Mouse (Mus musculus): Measurements from ENCODE around the gene Fbxo17. TPM values are rescaled to one million over a fixed set of nuclear protein-coding genes. Genes with fewer than 3 reads are reported as not detected.

Fbxo17 gene
- total and polyA plus RNA-seq, 3 experiments: 0.25 to 0.26 TPM; not detected in 1

GRCm38 (mm10) chr7:28780067-28780658, 63.6 kb downstream of the Fbxo17 start:
- Histone ChIP-seq H3K36me3 (replicated peaks in 1 of 2; ENCODE audit: control insufficient read depth in 1 of 2, insufficient read depth in 1 of 2, low read length in 1 of 2) (peaks cover 32 to 71% of the 10 kb centered on the region in 2 experiments), H3K79me2 (replicated peaks; ENCODE audit: control insufficient read depth, extremely low read depth, insufficient read depth, poor library complexity, severe bottlenecking) (no peaks in the 10 kb centered on the region), H3K4me2 (ENCODE audit: insufficient read depth, low read depth, poor library complexity, severe bottlenecking) (peak overlapping the region; percentile 56), H3K4me1 (ENCODE audit: control insufficient read depth in 1 of 2, insufficient read depth in 2 of 2) (peaks cover 34 to 65% of the 10 kb centered on the region in 2 experiments), H3K9ac (ENCODE audit: insufficient read depth, low read depth) (peak overlapping the region; percentile 64), H3K9me3 (replicated peaks; ENCODE audit: low read length) (no peaks in the 10 kb centered on the region), H3K27me3 (replicated peaks) (no peaks in the 10 kb centered on the region), H3K27ac (ENCODE audit: insufficient read depth, low read depth) (peak overlapping the region; percentile 99), H3K4me3 (replicated peaks in 1 of 3; ENCODE audit: low read depth in 2 of 3, low read length in 2 of 3, poor library complexity in 1 of 3) (peak overlapping the region in 2 of 3 experiments; percentile 27 to 31)
- peak; percentile 95 for DNase-seq (ENCODE audit: extremely low read depth)
- TF ChIP-seq JUND (conservative IDR thresholded peaks at IDR 0.05; ENCODE audit: low read depth, low read length) (no peak; the same call in 1 of the 2 replicates), ZKSCAN1 (IDR thresholded peaks at IDR 0.05; ENCODE audit: borderline replicate concordance, low read depth, low read length) (no peak), MAZ (IDR thresholded peaks at IDR 0.05; ENCODE audit: low read depth, low read length) (peak; percentile 46; the same call in 1 of the 2 replicates), ELF1 (IDR thresholded peaks at IDR 0.05; ENCODE audit: low read depth, low read length) (peak; percentile 69; the same call in 1 of the 2 replicates), SMC3 (IDR thresholded peaks at IDR 0.05; ENCODE audit: low read depth, low read length) (peak; percentile 96), NRF1 (IDR thresholded peaks at IDR 0.05; ENCODE audit: low read depth, low read length) (no peak), CTCF (conservative IDR thresholded peaks at IDR 0.05 in 1 of 2, IDR thresholded peaks at IDR 0.05 in 1 of 2; ENCODE audit: low read depth in 2 of 2, low read length in 2 of 2) (peak; percentile 58 to 92; a peak in 3 of 4 replicates), POLR2A (IDR thresholded peaks at IDR 0.05; ENCODE audit: low read depth, low read length) (peak; percentile 47), JUN (IDR thresholded peaks at IDR 0.05; ENCODE audit: insufficient read depth, low read depth, low read length) (no peak), MEF2A (IDR thresholded peaks at IDR 0.05; ENCODE audit: borderline replicate concordance, low read depth, low read length) (peak; percentile 59), PAX5 (IDR thresholded peaks at IDR 0.05; ENCODE audit: low read length) (no peak), CHD1 (IDR thresholded peaks at IDR 0.05; ENCODE audit: low read depth, low read length) (no peak), POLR2AphosphoS2 (IDR thresholded peaks at IDR 0.05; ENCODE audit: low read depth, low read length) (no peak; the same call in 1 of the 2 replicates), USF2 (conservative IDR thresholded peaks at IDR 0.05; ENCODE audit: low read depth, low read length) (no peak), RAD21 (IDR thresholded peaks at IDR 0.05; ENCODE audit: low read depth, low read length) (peak; percentile 89), TCF12 (IDR thresholded peaks at IDR 0.05; ENCODE audit: low read depth, low read length) (peak; percentile 83), SIN3A (IDR thresholded peaks at IDR 0.05; ENCODE audit: low read length) (peak; percentile 89), ZNF384 (IDR thresholded peaks at IDR 0.05; ENCODE audit: low read depth, low read length) (peak; percentile 79), MXI1 (IDR thresholded peaks at IDR 0.05; ENCODE audit: low read depth, low read length) (peak; percentile 45; the same call in 1 of the 2 replicates), KAT2A (IDR thresholded peaks at IDR 0.05; ENCODE audit: insufficient replicate concordance, low read length) (no peak), NELFE (IDR thresholded peaks at IDR 0.05; ENCODE audit: low read depth, low read length) (no peak; the same call in 1 of the 2 replicates), HCFC1 (IDR thresholded peaks at IDR 0.05; ENCODE audit: low read depth, low read length) (peak; percentile 11; the same call in 1 of the 2 replicates), GABPA (IDR thresholded peaks at IDR 0.05; ENCODE audit: insufficient replicate concordance, low read depth, low read length) (no peak), MYC (IDR thresholded peaks at IDR 0.05; ENCODE audit: low read depth, low read length) (peak; percentile 73; the same call in 1 of the 2 replicates), BHLHE40 (IDR thresholded peaks at IDR 0.05; ENCODE audit: low read depth, low read length) (no peak), ZC3H11A (IDR thresholded peaks at IDR 0.05; ENCODE audit: low read depth, low read length) (peak; percentile 67; the same call in 1 of the 2 replicates), MAX (IDR thresholded peaks at IDR 0.05; ENCODE audit: low read length) (peak; percentile 9; the same call in 1 of the 2 replicates), RCOR1 (conservative IDR thresholded peaks at IDR 0.05; ENCODE audit: low read depth, low read length) (no peak), IRF4 (IDR thresholded peaks at IDR 0.05; ENCODE audit: low read depth, low read length) (peak; percentile 62), TBP (conservative IDR thresholded peaks at IDR 0.05; ENCODE audit: low read depth, low read length) (0 out of 2 replicates have a peak, but pooled peaks have one; percentile 41)
- in situ Hi-C loops (cut with MboI; ENCODE audit: low pct_ligation_motif_present, low pct_unique_long_range_greater_than_20kb, low sequenced_read_pairs): loop anchor here (25.0 kb wide), 1 partner anchor 257 kb away; no protein-coding TSS in a partner anchor
- dilution Hi-C loops (cut with MboI; ENCODE audit: extremely low pct_ligation_motif_present, extremely low pct_unique_long_range_greater_than_20kb, low sequenced_read_pairs): no loop called here
